In the genomic region with DNA sequence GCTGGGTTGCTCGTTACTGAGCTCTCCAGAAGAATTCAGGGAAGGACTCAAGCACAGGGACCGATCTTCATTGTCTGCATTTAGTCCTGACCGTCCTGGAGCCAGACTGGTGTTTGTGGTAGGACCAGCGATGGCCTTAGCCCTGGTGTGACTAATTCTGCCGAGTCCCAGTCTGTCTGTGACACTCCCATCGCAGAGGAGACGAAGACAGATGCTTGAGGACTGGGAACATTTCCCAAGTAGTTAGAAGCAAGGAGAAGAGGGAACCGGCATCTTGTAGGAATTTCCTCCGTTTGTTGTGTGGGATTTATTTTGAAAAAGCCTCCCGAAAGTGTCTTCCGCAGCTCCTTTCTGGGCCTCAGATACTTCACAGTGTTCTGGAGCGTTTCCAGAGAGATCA, we compare ENCODE assay signal across 28 mouse cellular contexts.
"Had no signal": no experiment of that assay in that cellular context is flagged by ENCODE, and none has a peak within 500 bp of the region (broad histone marks: within the 10 kb centered on the region; RNA-seq: fewer than 3 reads in every experiment).

No protein-coding gene starts in this region.

- DNase-seq: gastrocnemius, adult 2 months; gastrocnemius, postnatal 10 days; gastrocnemius, postnatal 25 days; heart, adult 2 months; heart, postnatal 14 days; heart, postnatal 4 days; kidney, adult 18-20 months; kidney, adult 8-10 months; kidney, postnatal 10 days; kidney, postnatal 25 days; kidney, postnatal 4 days; liver; liver, embryonic 13.5 days had no signal

- H3K4me2 ChIP-seq: heart, embryonic 13.5 days; heart, embryonic 15.5 days; hindbrain, embryonic 12.5 days; hindbrain, embryonic 14.5 days; intestine, embryonic 15.5 days; limb, embryonic 12.5 days; liver, embryonic 11.5 days; liver, embryonic 13.5 days had no signal

- H3K27ac ChIP-seq: heart, adult 2 months; heart, embryonic 10.5 days; heart, embryonic 13.5 days; heart, embryonic 15.5 days; hindbrain, embryonic 10.5 days; hindbrain, embryonic 12.5 days; hindbrain, embryonic 14.5 days; intestine, embryonic 15.5 days; layer of hippocampus, adult 2 months; left cerebral cortex, adult 2 months; limb, embryonic 10.5 days; limb, embryonic 12.5 days; liver, embryonic 13.5 days had no signal

- H3K27me3 ChIP-seq: heart, embryonic 13.5 days; heart, embryonic 15.5 days; hindbrain, embryonic 12.5 days; intestine, embryonic 15.5 days; limb, embryonic 12.5 days; liver, embryonic 13.5 days had no signal

- H3K9me3 ChIP-seq: heart, embryonic 10.5 days; heart, embryonic 13.5 days; heart, embryonic 15.5 days; hindbrain, embryonic 10.5 days; hindbrain, embryonic 12.5 days; intestine, embryonic 15.5 days; limb, embryonic 10.5 days; limb, embryonic 12.5 days; liver, embryonic 13.5 days had no signal

- H3K4me1 ChIP-seq: heart, embryonic 13.5 days; heart, embryonic 15.5 days; hindbrain, embryonic 12.5 days; limb, embryonic 10.5 days; limb, embryonic 12.5 days had no signal

- H3K9ac ChIP-seq: heart, embryonic 13.5 days; heart, embryonic 15.5 days; hindbrain, embryonic 12.5 days; hindbrain, embryonic 14.5 days; intestine, embryonic 15.5 days; limb, embryonic 12.5 days; liver, embryonic 13.5 days had no signal

- H3K36me3 ChIP-seq: heart, embryonic 15.5 days; hindbrain, embryonic 12.5 days; intestine, embryonic 15.5 days had no signal

- H3K4me3 ChIP-seq: gastrocnemius, adult 2 months; heart, adult 2 months; heart, embryonic 10.5 days; heart, embryonic 13.5 days; heart, embryonic 15.5 days; hindbrain, embryonic 10.5 days; hindbrain, embryonic 12.5 days; intestine, embryonic 15.5 days; layer of hippocampus, adult 2 months; left cerebral cortex, adult 2 months; limb, embryonic 10.5 days; limb, embryonic 12.5 days; liver, embryonic 13.5 days had no signal

- ATAC-seq: hindbrain, embryonic 16.5 days; inflammation-experienced regulatory T-cells, adult 6 months; intestine, embryonic 15.5 days; intestine, postnatal 0 days had no signal
